Mouse (Mus musculus) kidney, adult 2 months (tissue): ENCODE results near the gene Supt4a.

Experiments used
- CTCF ChIP-seq: fragments of 200-500 bp; conservative IDR thresholded peaks from 2 replicates; pipeline ENCODE4 v1.5.1; 2011; ENCODE audit warnings: low read depth, mild to moderate bottlenecking, control low read depth, low read length, moderate library complexity, mixed read lengths; ENCODE audit not compliant: insufficient read depth, insufficient read length
- POLR2A ChIP-seq: fragments of 200-500 bp; IDR thresholded peaks from one replicate; pipeline ENCODE4 v1.6.1; 2011; ENCODE audit warnings: low read depth, low read length, control low read depth

DNA sequence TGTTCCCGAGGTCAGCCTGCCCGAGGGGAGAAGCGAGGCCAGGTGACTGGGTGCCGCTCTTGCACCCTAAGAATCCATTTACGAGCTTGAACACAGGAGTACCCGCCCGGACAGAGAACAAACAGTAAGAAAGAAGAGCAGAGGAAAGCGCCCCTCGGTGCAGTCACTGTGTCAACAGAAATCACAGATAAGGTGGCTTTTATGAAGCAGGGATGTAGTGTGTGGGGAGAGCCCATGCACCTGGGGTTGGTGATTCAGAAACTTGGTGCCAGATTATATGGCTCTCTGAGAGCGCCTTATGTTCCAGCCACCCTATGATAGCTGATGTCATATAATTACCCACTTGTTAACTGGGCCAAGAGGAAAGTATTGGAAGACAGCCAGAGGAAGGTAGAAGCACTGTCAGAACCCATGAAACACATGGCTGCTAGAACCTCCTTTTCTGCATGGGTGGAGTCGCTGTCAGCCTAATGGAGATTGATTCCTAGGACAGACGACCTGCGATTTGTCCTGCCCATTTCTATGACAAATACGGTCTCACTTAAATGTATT is 40.1 kb upstream of the Supt4a start:
- TF ChIP-seq POLR2A (no peak), CTCF (no peak)
